Mouse (Mus musculus) kidney, postnatal 4 days (tissue): ENCODE results near the gene Mon2.
A peak's percentile ranks its signal among the peaks of the same experiment; 100 is the strongest.
"Not testable (repeated sequence)": the region's sequence is repeated elsewhere in the genome, so short reads cannot be mapped to it uniquely, and the experiment has no call there.

Source experiments
- DNase-seq, 2 experiments: peaks; one replicate each; pipeline ENCODE4 v3.0.0; 2021; ENCODE audit warnings: mixed read lengths in 2 of 2

Gene Mon2

GRCm38 (mm10) chr10:123056463-123056862, 19.8 kb downstream of the Mon2 start:
- DNase-seq: no peak

GRCm38 (mm10) chr10:123055205-123056000, 20.9 kb downstream of the Mon2 start:
- DNase-seq: peak in 1 of 2 experiments; percentile 14

- DNase-seq: no peak
Measured at GRCm38 (mm10) chr10:123053557-123053956, 22.7 kb downstream of the Mon2 start.

- peak; percentile 16 to 43 for DNase-seq
Measured at GRCm38 (mm10) chr10:123052021-123052420, 24.3 kb downstream of the Mon2 start.

GRCm38 (mm10) chr10:123048730-123049129, 27.6 kb downstream of the Mon2 start:
- no peak for DNase-seq

GRCm38 (mm10) chr10:123039936-123040335, 36.4 kb downstream of the Mon2 start:
- DNase-seq: peak; percentile 23 to 39

- no peak for DNase-seq
Measured at GRCm38 (mm10) chr10:123032078-123032646, 44.1 kb downstream of the Mon2 start.

GRCm38 (mm10) chr10:123031449-123031848, 44.9 kb downstream of the Mon2 start:
- no peak for DNase-seq

GRCm38 (mm10) chr10:123030589-123030988, 45.7 kb downstream of the Mon2 start:
- no peak for DNase-seq

GRCm38 (mm10) chr10:123028949-123029348, 47.4 kb downstream of the Mon2 start:
- DNase-seq: no peak

- DNase-seq: not testable (repeated sequence)
Measured at GRCm38 (mm10) chr10:123026736-123027135, 49.6 kb downstream of the Mon2 start.

- peak; percentile 35 to 53 for DNase-seq
Measured at GRCm38 (mm10) chr10:123013435-123013834, 62.9 kb downstream of the Mon2 start.

- no peak for DNase-seq
Measured at GRCm38 (mm10) chr10:123011421-123011820, 64.9 kb downstream of the Mon2 start.

GRCm38 (mm10) chr10:123005237-123006185, 70.8 kb downstream of the Mon2 start:
- DNase-seq: no peak

GRCm38 (mm10) chr10:123004475-123005236, 71.6 kb downstream of the Mon2 start:
- DNase-seq: no peak

GRCm38 (mm10) chr10:123001985-123002384, 74.3 kb downstream of the Mon2 start:
- DNase-seq: no peak

GRCm38 (mm10) chr10:123001363-123001762, 74.9 kb downstream of the Mon2 start:
- no peak for DNase-seq

- no peak for DNase-seq
Measured at GRCm38 (mm10) chr10:122999356-122999755, 76.9 kb downstream of the Mon2 start.

- DNase-seq: no peak
Measured at GRCm38 (mm10) chr10:122997852-122998251, 78.5 kb downstream of the Mon2 start.

GRCm38 (mm10) chr10:122994402-122995107, 81.8 kb downstream of the Mon2 start:
- peak in 1 of 2 experiments; percentile 59 for DNase-seq

GRCm38 (mm10) chr10:122991648-122992047, 84.7 kb downstream of the Mon2 start:
- no peak for DNase-seq

- no peak for DNase-seq
Measured at GRCm38 (mm10) chr10:122991053-122991452, 85.3 kb downstream of the Mon2 start.
